Mouse (Mus musculus): Measurements from ENCODE around the gene Tectb.

DNA sequence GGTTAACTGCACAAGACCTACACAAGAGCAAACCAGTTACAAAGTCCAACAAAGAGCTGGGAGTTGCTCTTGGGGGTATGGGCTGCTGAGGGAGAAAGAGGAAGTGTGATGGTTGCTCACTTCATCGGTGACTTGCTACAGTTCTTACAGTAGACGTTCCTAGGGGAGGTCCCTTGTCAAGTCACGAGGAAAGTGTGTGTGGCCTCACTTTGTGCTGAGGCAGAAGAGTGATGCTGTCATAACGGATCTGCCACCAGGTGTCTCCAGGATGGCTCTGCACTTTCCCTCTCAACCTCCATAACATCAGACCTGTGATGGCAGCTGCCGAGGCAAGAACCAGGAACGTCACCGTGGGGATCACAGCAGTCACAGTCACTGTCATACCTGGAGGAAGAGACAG is 46.6 kb downstream of the Tectb start:
- no peak for TF ChIP-seq CTCF (IDR thresholded peaks at IDR 0.05; ENCODE audit: low read depth, low read length)
- no peak for TF ChIP-seq POLR2A (IDR thresholded peaks at IDR 0.05; ENCODE audit: insufficient read depth, low read length)
- TF ChIP-seq EP300 (IDR thresholded peaks at IDR 0.05; ENCODE audit: insufficient read depth, low read depth, low read length) = no peak

Data from ES-Bruce4 (cell line).